Mouse (Mus musculus) hindbrain, embryonic 13.5 days (tissue): ENCODE results near the gene Yipf3. TPM values are rescaled to one million over a fixed set of nuclear protein-coding genes. Genes with fewer than 3 reads are reported as not detected.
A peak's percentile ranks its signal among the peaks of the same experiment; 100 is the strongest.

Experiments used
- ATAC-seq: fragments of 200-750 bp; cut with Nextera tagmentation; 2 replicates; pipeline ENCODE4 v1.8.0; 2017; ENCODE audit warnings: moderate TSS enrichment; ENCODE audit not compliant: low FRiP score
- H3K27ac ChIP-seq: fragments of 300-500 bp; sonication (generic); 2 replicates; pipeline ENCODE4 v1.5.1; 2015; ENCODE audit warnings: inconsistent platforms, mild to moderate bottlenecking, moderate library complexity
- H3K27me3 ChIP-seq: fragments of 300-500 bp; sonication (generic); 2 replicates; pipeline ENCODE4 v1.6.1; 2015; ENCODE audit warnings: mild to moderate bottlenecking, inconsistent platforms
- H3K36me3 ChIP-seq: fragments of 300-500 bp; sonication (generic); 2 replicates; pipeline ENCODE4 v1.6.1; 2015; ENCODE audit warnings: mild to moderate bottlenecking, inconsistent platforms
- H3K4me1 ChIP-seq: fragments of 300-500 bp; sonication (generic); replicated peaks from 2 replicates; pipeline ENCODE4 v1.6.1; 2015; ENCODE audit warnings: inconsistent platforms
- H3K4me2 ChIP-seq: fragments of 300-500 bp; sonication (generic); 2 replicates; pipeline ENCODE4 v1.6.1; 2015; ENCODE audit warnings: inconsistent platforms, mild to moderate bottlenecking, moderate library complexity
- H3K4me3 ChIP-seq: fragments of 300-500 bp; sonication (generic); 2 replicates; pipeline ENCODE4 v1.5.1; 2015; ENCODE audit warnings: mild to moderate bottlenecking, inconsistent platforms
- H3K9ac ChIP-seq: fragments of 300-500 bp; sonication (generic); 2 replicates; pipeline ENCODE4 v1.6.1; 2015; ENCODE audit warnings: mild to moderate bottlenecking, inconsistent platforms
- H3K9me3 ChIP-seq: fragments of 300-500 bp; sonication (generic); 2 replicates; pipeline ENCODE4 v1.6.1; 2016; ENCODE audit warnings: inconsistent platforms
- WGBS: fragments of 180-500 bp; shearing (Covaris S2); methylation state at CpG from one replicate; pipeline ENCODE4 v1.1.7; 2015; 5-methylcytosine and 5-hydroxymethylcytosine counted together
- polyA plus RNA-seq: library from polyadenylated mRNA; unstranded; fragments of >200 nt; fragmentation: Nextera tagmentation; extraction: Ambion mirVana; gene quantifications from 2 replicates; pipeline ENCODE4 v1.2.1, GENCODE M21; 2015

Gene Yipf3
- polyA plus RNA-seq, 1 experiment from 2014 or later, result 90.8 TPM

DNA sequence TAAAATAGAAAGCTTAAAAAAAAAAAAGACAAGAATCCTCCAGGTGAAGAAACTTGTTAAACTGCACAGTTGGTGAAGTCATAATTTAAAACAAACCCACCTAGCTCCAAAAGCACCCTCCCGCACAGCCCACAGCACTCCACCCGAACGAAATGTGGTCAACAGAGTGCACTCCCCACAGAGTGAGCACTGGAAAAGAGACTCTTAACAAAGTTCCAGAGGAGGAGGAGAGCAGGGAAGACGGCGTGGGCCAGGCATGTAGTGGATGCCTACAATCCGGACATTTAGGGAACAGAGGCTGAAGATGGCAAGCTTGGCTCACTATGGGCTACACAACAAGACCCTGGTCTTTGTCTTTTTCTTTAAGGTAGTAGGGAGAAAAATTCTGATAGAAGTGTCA is 27.2 kb downstream of the Yipf3 start:
- 0 out of 2 replicates have a peak, but pooled peaks cover 3% of the 10 kb centered on the region for H3K4me1 ChIP-seq
- no peaks in the 10 kb centered on the region for H3K9me3 ChIP-seq
- H3K27me3 ChIP-seq, result no peaks in the 10 kb centered on the region
- no peak overlapping the region for H3K9ac ChIP-seq
- no peak for ATAC-seq
- peaks cover 48% of the 10 kb centered on the region for H3K36me3 ChIP-seq
- WGBS, result 87% methylated on average over 6 of the region's 6 CpGs
- H3K4me2 ChIP-seq, result no peak overlapping the region
- no peak overlapping the region for H3K4me3 ChIP-seq
- H3K27ac ChIP-seq, result no peak overlapping the region

DNA sequence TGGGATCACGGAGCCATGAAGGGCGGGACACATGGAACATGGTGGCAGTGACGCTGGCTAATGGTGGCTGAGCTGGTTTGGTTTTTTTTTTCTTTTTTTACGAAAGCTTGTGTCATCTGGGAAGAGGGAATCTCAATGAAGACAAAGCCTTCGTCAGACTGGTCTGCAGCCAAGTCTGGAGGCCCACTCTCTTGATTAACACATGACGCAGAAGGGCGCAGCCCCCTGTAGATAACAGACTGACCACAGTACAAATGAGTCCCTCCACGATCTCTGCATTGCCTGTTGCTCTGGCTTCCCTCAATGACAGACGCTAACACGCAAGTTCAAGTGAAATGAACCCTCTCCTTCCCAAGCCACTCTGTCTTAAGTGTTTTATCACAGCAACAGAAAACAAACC is 27.6 kb downstream of the Yipf3 start:
- Histone ChIP-seq H3K9me3 (no peaks in the 10 kb centered on the region), H3K27ac (no peak overlapping the region), H3K4me3 (no peak overlapping the region), H3K9ac (no peak overlapping the region), H3K36me3 (peaks cover 45% of the 10 kb centered on the region), H3K27me3 (no peaks in the 10 kb centered on the region), H3K4me1 (0 out of 2 replicates have a peak, but pooled peaks cover 3% of the 10 kb centered on the region), H3K4me2 (no peak overlapping the region)
- no peak for ATAC-seq
- 90% methylated on average over 10 of the region's 10 CpGs for WGBS

- Histone ChIP-seq H3K27me3 (no peaks in the 10 kb centered on the region), H3K4me2 (no peak overlapping the region), H3K4me1 (peaks cover 19% of the 10 kb centered on the region), H3K27ac (no peak overlapping the region), H3K36me3 (peaks cover 32% of the 10 kb centered on the region), H3K9me3 (no peaks in the 10 kb centered on the region), H3K4me3 (no peak overlapping the region), H3K9ac (no peak overlapping the region)
- WGBS, result 84% methylated on average over 4 of the region's 4 CpGs
- no peak for ATAC-seq
Measured at GRCm38 (mm10) chr17:46277586-46277985, 29.7 kb downstream of the Yipf3 start.

- Histone ChIP-seq H3K9me3 (no peaks in the 10 kb centered on the region), H3K4me1 (peaks cover 21% of the 10 kb centered on the region), H3K9ac (no peak overlapping the region), H3K36me3 (peaks cover 32% of the 10 kb centered on the region), H3K4me2 (no peak overlapping the region), H3K27me3 (no peaks in the 10 kb centered on the region), H3K27ac (no peak overlapping the region), H3K4me3 (no peak overlapping the region)
- WGBS, result 88% methylated on average over 12 of the region's 12 CpGs
- no peak for ATAC-seq
Measured at GRCm38 (mm10) chr17:46278011-46278765, 30.3 kb downstream of the Yipf3 start.

DNA sequence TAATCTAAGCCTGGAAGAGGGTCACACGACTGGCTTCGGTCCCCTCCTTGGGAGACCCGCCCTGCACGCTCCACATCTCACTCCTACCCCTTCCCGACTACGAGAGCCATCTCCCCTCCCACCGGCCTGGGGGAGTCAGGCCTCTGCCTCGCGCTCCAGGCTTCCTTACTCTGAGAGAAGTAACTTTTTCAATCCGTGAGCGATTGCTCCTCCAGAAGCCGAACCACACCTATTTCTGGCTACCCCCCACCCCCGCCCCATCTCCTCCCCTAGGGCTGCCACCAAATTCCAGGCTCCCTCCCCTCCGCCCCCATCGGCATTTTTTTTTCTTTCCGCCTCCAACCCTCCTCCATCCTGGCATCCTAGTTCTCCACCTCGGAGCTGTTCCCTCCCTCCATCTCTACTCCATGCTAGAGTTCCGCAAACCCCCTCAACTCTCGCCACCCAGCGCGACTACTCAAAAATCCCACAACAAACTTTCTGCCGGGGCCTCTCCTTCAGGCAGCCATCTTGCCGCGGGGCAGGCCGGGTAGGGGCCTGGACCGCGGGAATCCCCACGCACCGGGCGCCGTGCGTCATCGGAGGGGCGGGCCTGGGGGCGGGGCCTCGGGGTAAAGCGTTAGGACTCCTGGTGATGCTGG is 34.7 kb downstream of the Yipf3 start, which contains the start of gene Tjap1:
Tjap1 (minus strand) TSS at position 544 of the 641 bp plus-strand sequence.
- peak; percentile 96 for ATAC-seq
- Histone ChIP-seq H3K36me3 (peaks cover 16% of the 10 kb centered on the region), H3K9me3 (no peaks in the 10 kb centered on the region), H3K27ac (peak within 1 kb of the TSS; percentile 81), H3K4me1 (peaks cover 27% of the 10 kb centered on the region), H3K27me3 (no peaks in the 10 kb centered on the region), H3K4me2 (peak within 1 kb of the TSS; percentile 87), H3K4me3 (peak within 1 kb of the TSS; percentile 61), H3K9ac (peak within 1 kb of the TSS; percentile 78)
- under 1% methylated on average over 36 of the region's 37 CpGs for WGBS

GRCm38 (mm10) chr17:46283140-46283539 is 35.3 kb downstream of the Yipf3 start:
- Histone ChIP-seq H3K27me3 (no peaks in the 10 kb centered on the region), H3K36me3 (peaks cover 12% of the 10 kb centered on the region), H3K4me2 (peak overlapping the region; percentile 87), H3K4me3 (peak overlapping the region; percentile 61), H3K9ac (0 out of 2 replicates have a peak overlapping the region, but pooled peaks have one; percentile 46), H3K9me3 (no peaks in the 10 kb centered on the region), H3K27ac (peak overlapping the region; percentile 81; the same call in 1 of the 2 replicates), H3K4me1 (peaks cover 32% of the 10 kb centered on the region)
- WGBS, result 23% methylated on average over 9 of the region's 9 CpGs
- ATAC-seq, result peak; percentile 60; the same call in 1 of the 2 replicates

- H3K9ac ChIP-seq, result no peak overlapping the region
- ATAC-seq, result no peak
- no peak overlapping the region for H3K4me2 ChIP-seq
- WGBS, result 89% methylated on average over 8 of the region's 8 CpGs
- H3K4me3 ChIP-seq, result no peak overlapping the region
- no peak overlapping the region; the same call in 1 of the 2 replicates for H3K27ac ChIP-seq
- H3K4me1 ChIP-seq, result peaks cover 34% of the 10 kb centered on the region
- H3K36me3 ChIP-seq, result peaks cover 6% of the 10 kb centered on the region
- H3K27me3 ChIP-seq, result no peaks in the 10 kb centered on the region
- H3K9me3 ChIP-seq, result no peaks in the 10 kb centered on the region
Measured at GRCm38 (mm10) chr17:46283911-46284310, 36.0 kb downstream of the Yipf3 start.

GRCm38 (mm10) chr17:46284653-46285052 is 36.8 kb downstream of the Yipf3 start:
- Histone ChIP-seq H3K9me3 (no peaks in the 10 kb centered on the region), H3K27ac (no peak overlapping the region), H3K9ac (no peak overlapping the region), H3K4me1 (peaks cover 34% of the 10 kb centered on the region), H3K27me3 (no peaks in the 10 kb centered on the region), H3K4me2 (no peak overlapping the region), H3K4me3 (no peak overlapping the region), H3K36me3 (no peaks in the 10 kb centered on the region; the same call in 1 of the 2 replicates)
- WGBS, result 47% methylated on average over 7 of the region's 7 CpGs
- ATAC-seq, result no peak

DNA sequence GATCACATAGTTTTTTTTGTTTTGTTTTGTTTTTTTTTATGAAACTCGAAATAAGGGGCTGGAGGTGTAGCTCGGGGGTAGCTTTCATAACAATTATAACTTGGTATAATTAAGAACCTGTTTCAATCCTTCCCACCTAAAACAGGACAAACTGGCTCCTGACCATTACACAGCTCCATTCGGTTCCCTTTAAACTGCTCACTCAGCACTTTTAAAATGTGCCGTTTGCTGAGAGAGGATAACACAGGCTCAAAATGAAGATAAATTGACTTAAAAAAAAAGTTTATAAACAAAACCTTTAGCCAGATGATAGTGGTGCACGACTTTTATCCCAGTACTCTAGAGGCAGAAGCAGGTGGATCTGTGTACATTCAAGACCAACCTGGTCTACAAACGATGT is 37.5 kb downstream of the Yipf3 start:
- WGBS, result 77% methylated on average over 6 of the region's 6 CpGs
- no peaks in the 10 kb centered on the region for H3K36me3 ChIP-seq

DNA sequence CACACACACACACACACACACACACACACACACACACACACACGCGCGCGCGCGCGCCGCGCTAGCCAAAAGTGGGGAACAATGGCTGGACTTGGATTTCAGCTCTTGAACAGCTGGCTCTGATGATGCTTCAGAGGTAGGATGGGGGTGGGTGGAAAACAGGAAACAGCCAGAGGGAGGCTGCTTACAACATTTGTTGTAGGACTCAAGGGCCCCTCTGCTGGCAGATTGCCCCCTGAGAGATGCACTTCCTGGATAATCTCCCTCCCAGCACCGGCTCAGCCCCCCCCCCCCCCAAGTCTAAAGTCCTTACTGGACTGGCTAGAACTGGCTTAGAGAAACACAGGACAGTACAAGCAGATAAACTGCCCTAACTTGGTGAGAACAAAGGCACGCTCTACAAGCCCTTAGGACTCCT is 39.8 kb downstream of the Yipf3 start:
- H3K27me3 ChIP-seq, result peaks cover 10% of the 10 kb centered on the region
- no peak overlapping the region for H3K4me3 ChIP-seq
- ATAC-seq, result no peak
- H3K9ac ChIP-seq, result 0 out of 2 replicates have a peak overlapping the region, but pooled peaks have one; percentile 24
- H3K9me3 ChIP-seq, result no peaks in the 10 kb centered on the region
- H3K4me2 ChIP-seq, result no peak overlapping the region
- peak overlapping the region; percentile 35; the same call in 1 of the 2 replicates for H3K27ac ChIP-seq
- 82% methylated on average over 11 of the region's 11 CpGs for WGBS
- peaks cover 17% of the 10 kb centered on the region for H3K4me1 ChIP-seq
- no peaks in the 10 kb centered on the region for H3K36me3 ChIP-seq

More for the DNA sequence above, 37.5 kb downstream of the Yipf3 start:
- no peak overlapping the region for H3K4me2 ChIP-seq
- no peak for ATAC-seq
- no peaks in the 10 kb centered on the region for H3K9me3 ChIP-seq
- no peak overlapping the region for H3K27ac ChIP-seq
- H3K4me1 ChIP-seq, result peaks cover 34% of the 10 kb centered on the region
- no peak overlapping the region for H3K9ac ChIP-seq
- 0 out of 2 replicates have a peak, but pooled peaks cover under 1% of the 10 kb centered on the region for H3K27me3 ChIP-seq
- no peak overlapping the region for H3K4me3 ChIP-seq

DNA sequence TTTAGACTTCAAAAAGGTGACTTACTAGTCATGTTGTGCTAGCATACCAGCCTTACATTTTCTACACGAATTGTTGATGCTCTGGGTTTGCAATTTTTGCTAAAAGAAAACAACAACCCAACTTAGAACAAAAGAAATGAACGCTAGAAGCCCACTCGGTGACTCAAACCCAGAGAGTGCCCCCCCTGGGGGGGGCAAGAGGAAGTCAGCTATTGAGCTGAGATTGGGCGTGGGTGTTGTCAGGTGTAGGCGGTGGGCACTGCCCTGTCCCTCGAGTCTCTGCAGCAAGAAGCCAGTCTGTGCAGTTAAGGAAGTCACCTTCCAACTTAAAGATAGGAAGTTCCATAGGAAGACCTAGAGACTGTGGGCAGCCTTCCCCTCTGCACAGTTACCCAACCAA is 48.7 kb downstream of the Yipf3 start:
- no peak for ATAC-seq
- Histone ChIP-seq H3K9ac (no peak overlapping the region), H3K9me3 (no peaks in the 10 kb centered on the region), H3K27ac (peak overlapping the region; percentile 84; the same call in 1 of the 2 replicates), H3K4me2 (peak overlapping the region; percentile 94), H3K4me1 (peaks cover 26% of the 10 kb centered on the region), H3K27me3 (peaks cover 74% of the 10 kb centered on the region), H3K4me3 (peak overlapping the region; percentile 77), H3K36me3 (peaks cover 5% of the 10 kb centered on the region; the same call in 1 of the 2 replicates)
- 35% methylated on average over 6 of the region's 6 CpGs for WGBS

GRCm38 (mm10) chr17:46297028-46297363 is 49.1 kb downstream of the Yipf3 start:
- peaks cover 77% of the 10 kb centered on the region for H3K27me3 ChIP-seq
- no peak; the same call in 1 of the 2 replicates for ATAC-seq

More at GRCm38 (mm10) chr17:46297028-46297363, 49.1 kb downstream of the Yipf3 start:
- peaks cover 26% of the 10 kb centered on the region for H3K4me1 ChIP-seq
- peaks cover 8% of the 10 kb centered on the region for H3K36me3 ChIP-seq
- peak overlapping the region; percentile 87 for H3K9ac ChIP-seq
- H3K9me3 ChIP-seq, result no peaks in the 10 kb centered on the region
- H3K27ac ChIP-seq, result peak overlapping the region; percentile 84
- peak overlapping the region; percentile 77 for H3K4me3 ChIP-seq
- H3K4me2 ChIP-seq, result peak overlapping the region; percentile 94
- WGBS, result 10% methylated on average over 6 of the region's 6 CpGs
